Mouse (Mus musculus): Measurements from ENCODE around the gene Thap11.
"Not testable (repeated sequence)": the region's sequence is repeated elsewhere in the genome, so short reads cannot be mapped to it uniquely, and the experiment has no call there.

Gene Thap11

DNA sequence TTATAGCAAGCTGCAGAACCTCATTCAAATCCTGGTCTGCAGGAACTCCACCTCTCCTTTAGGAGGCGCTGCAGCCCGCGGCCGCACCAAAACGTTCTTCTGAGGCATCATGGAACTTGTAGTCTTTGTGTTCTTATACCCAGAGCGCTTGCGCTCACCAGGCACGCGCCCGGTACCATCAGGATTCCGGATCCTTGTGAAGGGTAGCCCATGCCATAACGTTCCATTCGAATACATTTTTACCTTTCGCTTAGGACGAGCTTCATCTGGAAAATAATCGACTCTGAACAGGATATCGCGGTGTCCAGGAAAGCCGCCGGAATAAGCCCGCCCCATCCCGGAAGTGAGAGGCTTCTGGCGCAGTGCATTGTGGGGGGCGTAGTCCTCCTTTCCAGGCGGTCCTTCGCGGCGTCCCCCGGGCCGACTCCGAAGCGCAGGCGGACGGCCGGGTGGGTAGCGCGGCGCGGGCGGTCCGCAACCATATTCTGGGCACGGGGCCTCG, at the start of gene Thap11:
Thap11 (plus strand) TSS at position 418 of the 502 bp plus-strand sequence.
- peak; percentile 90 for DNase-seq (ENCODE audit: low spot score)

DNA sequence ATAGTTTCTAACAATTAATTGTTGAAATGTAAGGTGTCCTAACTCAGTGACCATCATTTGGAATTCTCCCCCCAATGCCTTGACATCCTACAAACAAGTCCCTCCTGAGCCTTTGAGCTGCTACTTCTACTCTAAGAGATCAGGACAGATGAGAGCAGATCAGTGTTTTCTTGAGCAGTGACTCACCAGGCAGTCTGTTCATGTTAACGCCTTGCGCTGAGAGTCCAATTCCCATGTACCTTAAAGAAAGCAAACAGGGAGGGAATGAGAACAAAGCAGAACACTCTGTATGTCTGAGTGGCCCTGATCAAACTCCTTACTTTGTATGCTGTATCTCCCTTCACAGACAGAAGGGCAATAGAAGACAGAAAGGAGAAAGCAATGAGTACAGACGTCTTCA, 49.6 kb upstream of the Thap11 start:
- no peak for DNase-seq (ENCODE audit: low spot score)

DNA sequence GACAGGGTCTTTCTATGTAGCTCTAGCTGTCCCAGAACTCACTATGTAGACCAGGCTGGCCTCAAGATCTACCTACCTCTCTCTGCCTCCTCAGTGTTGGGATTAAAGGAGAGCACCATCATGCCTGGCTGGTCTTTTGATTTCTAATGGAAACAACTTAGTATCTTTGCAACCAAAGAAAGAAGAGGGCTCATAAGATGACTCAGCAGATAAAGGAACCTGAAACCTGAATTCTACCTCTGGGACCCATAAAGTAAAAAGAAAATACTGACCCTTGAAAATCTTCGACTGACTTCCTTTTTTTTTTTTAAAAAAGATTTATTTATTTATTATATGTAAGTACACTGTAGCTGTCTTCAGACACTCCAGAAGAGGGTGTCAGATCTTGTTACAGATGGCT, 49.0 kb upstream of the Thap11 start:
- DNase-seq (ENCODE audit: low spot score) = no peak

DNA sequence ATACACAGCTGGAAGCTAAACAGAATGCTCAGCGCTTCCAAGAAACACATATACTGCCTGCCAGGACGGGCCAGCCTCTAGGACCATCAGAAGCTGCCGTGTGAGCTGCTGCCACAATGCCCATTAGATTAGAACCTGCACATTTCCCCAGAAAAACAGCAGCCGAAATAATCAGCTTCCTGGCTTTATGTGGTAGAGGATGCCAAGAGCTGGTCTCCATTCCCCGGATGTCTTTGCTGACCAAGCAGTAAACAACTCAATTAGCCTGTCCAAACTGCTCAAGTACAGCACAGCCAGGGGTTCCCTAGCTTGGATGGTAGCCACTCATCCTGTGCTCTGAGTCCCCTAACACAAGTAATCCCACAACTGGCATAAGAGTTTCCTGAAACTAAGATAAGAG, 47.2 kb upstream of the Thap11 start:
- DNase-seq (ENCODE audit: low spot score) = no peak

DNA sequence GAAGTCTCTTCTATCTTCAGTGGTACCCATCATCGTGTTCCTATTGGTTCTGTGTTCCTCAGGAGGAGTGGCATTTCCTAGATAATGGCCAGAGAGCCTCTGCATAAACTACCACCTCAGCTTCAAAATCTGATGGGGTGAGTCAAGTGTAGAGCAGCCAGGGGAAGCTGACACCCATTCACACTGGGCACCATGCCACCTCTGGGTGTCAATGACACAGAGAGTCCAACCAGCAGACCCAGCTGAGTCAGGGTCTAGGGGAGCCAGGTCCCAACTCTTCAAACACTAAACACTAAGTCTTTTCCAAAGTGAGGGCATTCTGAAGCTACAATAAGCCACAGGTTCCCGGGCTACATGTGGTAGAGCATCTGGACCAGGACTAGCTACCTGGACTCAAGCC, 46.5 kb upstream of the Thap11 start:
- DNase-seq (ENCODE audit: low spot score) = no peak

DNA sequence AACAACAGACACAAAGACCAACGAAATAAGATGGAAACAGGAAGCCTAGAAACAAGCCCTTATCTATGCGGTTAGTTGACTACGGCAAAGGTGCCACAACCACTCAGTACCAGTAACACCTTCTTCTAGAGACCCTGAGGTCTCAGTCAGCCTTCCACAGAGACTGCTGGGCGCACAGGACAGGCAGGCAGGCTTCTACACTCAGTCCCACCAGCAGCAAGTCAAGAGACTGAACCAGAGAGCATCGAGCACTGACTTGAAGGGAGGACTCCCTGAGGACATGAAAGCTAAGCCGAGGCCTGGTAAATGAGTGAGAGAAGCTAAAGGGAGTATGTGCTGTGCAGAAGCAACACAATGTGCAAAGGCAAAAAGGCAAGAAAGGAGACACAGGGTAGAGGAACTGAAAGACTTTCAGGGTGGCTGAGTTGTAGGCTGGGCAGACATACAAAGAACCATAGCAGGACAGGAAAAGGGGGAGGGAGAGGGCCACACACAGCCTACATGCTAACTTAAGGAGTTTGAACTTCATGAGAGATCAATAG, 44.6 kb upstream of the Thap11 start:
- no peak for DNase-seq (ENCODE audit: low spot score)

DNA sequence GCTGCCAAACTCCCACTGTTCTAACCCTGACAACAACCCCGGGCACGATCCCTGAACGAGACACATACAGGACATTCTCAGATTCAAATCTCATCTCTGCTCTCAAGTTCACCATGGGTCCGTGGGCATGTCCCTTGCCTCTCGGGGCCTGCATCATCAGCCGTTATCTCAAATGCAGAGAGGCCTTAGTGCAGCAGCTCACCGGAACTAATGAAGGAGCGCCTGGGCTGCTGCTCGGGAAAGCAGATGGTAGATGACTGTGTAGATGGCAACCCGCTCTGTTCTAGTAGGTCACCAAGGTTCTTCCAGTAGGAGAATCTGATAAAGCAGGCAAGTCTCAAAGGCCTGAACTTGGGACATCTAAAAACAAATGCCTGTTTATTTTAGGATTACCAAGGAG, 43.9 kb upstream of the Thap11 start:
- DNase-seq (ENCODE audit: low spot score) = no peak

DNA sequence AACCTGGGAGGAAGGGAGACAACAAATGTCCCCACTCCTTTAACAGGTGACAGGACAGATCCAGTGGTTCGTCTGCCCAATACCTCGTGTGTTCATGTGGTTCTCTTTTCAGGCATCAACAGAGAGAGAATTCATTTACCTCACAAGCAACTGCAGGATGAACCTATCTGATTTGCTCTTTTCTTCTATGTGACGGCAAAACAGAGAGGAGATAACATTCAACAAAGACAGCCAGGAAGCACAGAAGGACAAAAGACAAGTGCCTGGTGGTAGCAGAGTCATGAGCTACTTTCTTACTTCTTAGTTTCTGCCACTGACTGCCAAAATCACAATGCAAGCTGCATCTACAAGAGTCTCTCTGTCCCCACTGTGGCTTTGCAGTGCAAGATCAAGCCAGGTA, 43.4 kb upstream of the Thap11 start:
- no peak for DNase-seq (ENCODE audit: low spot score)

DNA sequence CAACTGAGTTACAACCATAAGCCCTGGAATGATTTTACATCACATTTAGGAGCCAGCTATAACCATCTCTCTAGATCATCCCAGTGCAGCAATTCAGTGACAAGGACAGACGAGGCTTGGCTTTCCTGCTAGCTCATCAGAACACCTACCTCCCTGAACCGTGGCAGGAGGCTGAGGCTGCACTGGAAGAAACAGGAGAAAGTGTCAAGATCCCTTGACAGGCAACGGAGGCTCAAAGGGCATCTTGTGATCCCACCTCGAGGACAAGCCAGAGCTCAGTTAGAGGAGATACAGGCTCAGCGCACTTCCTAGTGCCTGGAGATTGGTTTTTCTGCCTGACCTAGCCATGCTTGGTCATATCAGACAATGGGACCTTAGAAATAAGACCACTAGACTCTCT, 42.4 kb upstream of the Thap11 start:
- no peak for DNase-seq (ENCODE audit: low spot score)

DNA sequence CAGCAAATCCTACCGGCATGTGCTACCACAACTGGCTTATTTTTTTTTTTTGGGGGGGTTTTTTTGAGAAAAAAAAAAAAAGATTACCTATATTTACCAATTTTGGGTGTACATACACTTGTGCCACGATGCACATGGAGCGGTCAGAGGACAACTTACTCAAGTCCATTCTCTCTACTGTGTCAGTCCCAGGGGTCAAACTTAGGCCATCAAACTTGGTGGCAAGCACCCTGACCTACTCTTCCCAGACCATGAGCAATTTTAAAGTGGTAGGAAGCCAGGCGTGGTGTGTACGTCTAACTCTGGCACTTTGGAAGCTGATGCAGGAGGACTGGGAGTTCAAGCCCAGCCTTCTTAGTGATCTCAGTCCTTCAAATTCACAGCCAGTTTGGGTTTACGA, 41.7 kb upstream of the Thap11 start:
- no peak for DNase-seq (ENCODE audit: low spot score)

DNA sequence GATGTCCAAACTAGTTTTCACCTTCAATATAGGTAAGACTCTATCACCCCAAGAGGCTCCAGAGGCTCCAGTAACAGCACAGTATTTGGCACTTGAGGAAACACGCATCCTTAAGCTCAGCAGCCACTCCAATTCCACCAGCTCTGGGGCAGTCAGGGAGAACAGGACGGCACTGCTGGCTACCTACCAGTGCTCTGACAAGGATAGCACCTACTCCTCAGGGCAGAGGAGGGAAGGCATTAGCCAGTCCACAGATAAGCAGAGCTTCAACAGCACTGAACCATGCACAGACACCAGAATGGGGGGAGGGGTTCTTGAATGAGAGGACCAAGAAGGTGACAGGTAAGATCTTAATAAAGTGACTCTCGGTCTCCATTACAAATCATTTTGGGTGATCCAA, 35.3 kb upstream of the Thap11 start:
- no peak for DNase-seq (ENCODE audit: low spot score)

DNA sequence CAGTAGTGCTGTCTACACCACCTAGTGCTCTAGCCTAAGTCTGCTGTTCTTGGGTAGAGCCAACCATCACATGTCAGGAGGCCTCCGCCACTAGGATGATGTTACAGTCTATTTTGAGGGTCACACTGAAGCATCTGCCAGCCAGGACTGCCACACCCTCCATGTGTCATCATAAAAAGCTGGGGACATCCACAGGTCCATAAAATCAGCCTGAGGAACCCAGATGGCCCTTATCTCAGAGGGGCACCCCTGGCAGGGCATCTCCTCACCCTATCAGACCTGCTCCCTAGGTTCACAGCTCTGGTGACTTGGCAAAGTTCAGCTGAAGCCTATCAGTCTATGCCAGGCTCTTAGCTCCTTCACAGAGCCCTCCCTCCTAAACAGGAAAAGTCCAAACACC, 34.0 kb upstream of the Thap11 start:
- DNase-seq (ENCODE audit: low spot score) = no peak

DNA sequence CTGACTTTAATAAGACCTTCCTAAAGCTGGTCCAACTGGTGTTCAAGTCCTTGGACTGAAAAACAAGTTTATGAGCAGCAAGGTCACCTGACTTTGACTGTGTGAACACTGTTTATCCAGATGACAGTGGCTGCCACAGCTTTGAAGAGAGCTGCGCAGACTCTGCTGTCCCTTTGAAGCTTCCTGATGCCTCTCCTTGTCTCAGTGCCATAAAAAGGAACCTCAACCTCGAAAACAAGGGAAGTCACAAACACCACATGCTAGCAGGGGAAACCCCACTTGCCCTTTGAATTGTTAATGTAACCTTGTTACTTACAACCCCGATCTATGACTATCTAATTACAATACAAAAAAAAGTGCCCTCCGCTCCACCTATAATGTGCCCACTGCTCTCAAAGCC, 29.4 kb upstream of the Thap11 start:
- no peak for DNase-seq (ENCODE audit: low spot score)

DNA sequence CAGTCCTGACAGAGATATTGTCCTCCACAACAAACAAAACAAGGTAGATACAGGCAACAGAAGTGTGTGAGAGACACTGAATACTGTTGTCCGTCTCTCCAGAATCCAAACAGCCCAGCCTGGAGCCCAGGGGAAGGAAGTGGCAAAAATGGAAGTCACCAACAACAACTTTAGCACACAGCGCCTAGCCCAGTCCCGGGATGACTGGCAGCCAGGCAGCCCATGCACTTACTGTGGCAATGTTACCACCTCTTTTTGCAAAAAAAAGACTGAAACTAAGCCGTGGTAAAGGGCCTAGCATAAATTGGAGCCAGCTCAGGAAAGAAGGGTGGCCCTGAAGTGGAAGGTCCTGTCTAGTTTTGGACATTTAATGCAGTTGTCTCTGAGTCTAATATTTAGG, 28.6 kb upstream of the Thap11 start:
- DNase-seq (ENCODE audit: low spot score) = no peak

DNA sequence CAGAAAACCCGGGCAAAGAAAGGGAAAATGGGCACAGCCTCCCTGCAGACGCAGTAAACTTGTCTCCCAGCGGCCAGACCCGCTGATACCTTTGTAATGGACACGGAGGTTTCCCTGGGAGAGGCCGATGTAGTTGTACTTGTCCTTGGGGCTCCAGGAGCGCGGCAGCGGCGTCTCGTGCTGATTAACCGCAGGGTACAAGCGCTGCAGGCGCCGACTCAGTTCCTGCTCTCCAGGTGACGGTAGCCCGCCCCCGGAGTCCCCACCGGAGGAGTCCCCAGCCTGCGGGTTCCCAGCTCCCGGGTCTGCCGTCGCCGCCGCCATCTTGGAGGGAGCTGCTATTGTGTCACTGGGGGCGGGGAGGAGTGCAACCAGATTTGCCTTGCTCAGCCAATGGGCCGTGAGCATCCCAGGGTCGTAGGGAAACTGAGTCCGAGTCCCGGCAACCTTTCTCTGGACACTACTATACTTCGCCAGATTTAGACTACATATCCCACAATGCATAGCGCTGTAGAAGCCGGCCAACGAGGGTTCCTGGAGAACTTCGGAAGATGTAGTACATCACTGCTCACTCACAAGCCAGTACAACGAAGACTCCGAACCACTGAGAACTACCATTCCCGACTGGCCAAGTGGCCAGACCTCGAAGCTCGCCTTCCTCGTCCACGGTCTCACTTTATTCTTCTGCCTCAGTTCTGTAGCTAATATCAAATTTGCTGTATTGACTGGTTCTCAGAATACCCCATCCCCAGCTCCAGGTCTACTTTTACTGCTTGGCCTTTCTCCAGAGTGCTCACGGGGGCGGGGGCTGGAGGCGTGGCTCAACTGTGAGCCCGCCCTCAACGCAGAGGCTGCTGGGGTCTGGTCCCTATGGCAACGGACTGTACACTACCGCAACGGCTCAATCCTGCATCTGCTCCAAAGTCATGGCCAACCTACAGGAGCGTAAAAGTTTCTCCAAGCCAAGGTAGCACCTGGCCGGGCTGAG, 27.8 kb upstream of the Thap11 start, which contains the start of the genes Ranbp10 and Tsnaxip1:
Ranbp10 (minus strand) TSS at position 490 of the 988 bp plus-strand sequence.
Tsnaxip1 (plus strand) TSS at position 871 of the 988 bp plus-strand sequence.
- peak; percentile 98 for DNase-seq (ENCODE audit: low spot score)

DNA sequence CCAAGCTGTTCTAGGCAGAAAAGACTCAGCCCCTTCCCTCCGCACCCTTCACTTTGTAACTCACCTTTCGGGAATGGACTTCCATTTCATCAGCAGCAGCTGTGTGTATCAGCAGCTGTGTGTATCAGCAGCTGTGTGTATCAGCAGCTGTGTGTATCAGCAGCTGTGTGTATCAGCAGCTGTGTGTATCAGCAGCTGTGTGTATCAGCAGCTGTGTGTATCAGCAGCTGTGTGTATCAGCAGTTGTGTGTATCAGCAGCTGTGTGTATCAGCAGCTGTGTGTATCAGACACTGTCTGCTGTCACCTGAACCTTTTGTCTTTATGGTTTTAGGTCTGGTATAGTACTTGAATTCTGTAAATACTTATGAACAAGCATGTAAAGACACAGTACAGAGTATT, 21.2 kb upstream of the Thap11 start:
- DNase-seq (ENCODE audit: low spot score) = not testable (repeated sequence)

DNA sequence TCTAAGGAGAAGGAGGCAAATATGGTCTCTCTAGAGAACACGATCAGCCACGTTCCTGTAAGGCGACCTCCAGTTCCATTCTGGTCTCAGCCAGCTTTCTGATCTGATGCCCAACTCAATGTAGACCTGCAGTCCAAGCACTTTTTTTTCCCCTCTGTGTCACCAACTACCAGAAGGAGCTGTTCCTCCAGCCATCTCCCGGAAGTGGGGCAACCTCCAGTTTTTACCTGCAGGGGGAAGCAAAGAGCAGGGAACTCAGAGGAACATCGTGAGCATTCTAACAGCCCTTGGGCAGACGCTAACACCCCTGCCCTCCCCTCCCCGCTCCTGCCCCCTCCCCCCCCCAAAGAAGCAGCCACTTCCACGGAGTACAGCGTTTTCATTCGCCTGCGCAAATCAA, 19.6 kb upstream of the Thap11 start:
- DNase-seq (ENCODE audit: low spot score) = peak; percentile 70

DNA sequence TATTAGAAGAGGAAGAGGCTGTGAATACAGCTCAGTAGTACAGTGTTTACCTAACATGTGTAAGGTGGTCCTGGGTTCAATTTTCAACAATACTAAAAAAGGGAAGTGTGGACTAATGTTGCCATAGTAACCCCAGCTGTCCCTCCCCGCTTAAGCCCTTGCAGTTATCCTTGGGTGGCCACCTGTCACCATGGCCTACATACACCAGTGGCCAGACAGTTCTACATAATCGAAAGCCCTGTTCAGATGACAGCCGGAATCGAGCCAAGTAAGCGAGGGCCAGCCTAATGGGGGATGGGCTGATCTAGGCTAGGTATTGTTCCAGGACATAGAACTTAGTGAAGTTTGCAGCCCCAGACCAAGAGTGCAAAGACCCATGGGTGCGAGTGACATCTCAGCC, 17.9 kb upstream of the Thap11 start:
- no peak for DNase-seq (ENCODE audit: low spot score)

DNA sequence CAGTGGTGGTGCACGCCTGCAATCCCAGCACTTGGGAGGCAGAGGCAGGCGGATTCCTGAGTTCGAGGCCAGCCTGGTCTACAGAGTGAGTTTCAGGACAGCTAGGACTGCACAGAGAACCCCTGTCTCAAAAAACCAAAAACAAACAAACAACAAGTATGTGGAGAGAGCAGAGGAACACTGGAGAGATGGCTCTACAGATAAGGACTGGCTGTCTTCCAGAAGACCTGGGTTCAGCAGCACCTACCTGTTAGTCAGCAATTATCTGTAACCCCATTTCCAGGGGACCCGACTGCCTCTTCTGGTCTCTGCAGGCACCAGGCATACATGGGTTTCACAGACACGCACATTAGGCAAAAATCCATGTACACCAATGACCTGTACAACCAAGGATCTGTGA, 15.7 kb upstream of the Thap11 start:
- DNase-seq (ENCODE audit: low spot score) = no peak

DNA sequence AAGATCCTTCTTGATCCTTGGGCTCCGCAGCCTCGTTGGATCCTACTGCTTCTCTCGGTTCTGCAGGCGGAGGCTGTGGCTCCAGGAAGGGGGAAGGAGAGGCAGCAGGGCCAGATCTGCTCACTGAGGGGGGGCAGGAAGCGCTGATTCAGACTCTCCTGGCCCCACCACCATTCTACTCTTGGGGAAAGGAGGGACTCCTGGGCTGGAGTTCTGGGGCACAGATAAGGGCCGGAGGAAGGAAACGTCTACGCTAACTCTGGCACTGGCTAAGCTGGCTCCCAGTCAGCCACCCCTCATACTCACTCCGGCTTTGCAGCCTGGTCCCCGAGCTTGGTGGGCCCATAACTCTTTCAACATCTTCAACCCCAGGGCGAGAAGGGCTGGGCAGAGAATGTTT, 8.3 kb upstream of the Thap11 start:
- no peak for DNase-seq (ENCODE audit: low spot score)

DNA sequence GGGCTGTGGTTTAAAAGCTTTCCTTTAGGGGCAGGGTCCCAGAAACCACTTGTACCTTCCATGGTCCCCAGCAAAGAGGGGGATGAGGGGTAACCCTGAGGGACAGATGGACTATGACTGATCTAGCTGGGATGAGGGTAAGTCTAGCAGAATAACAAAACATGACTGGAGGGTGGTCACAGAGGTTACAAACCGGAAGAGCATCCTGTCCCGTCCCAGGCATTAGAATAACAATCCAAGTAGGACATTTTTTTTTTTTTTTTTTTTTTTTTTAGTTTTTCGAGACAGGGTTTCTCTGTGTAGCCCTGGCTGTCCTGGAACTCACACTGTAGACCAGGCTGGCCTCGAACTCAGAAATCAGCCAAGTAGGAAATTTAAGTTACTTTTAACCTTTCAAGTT, 4.9 kb upstream of the Thap11 start:
- no peak for DNase-seq (ENCODE audit: low spot score)

DNA sequence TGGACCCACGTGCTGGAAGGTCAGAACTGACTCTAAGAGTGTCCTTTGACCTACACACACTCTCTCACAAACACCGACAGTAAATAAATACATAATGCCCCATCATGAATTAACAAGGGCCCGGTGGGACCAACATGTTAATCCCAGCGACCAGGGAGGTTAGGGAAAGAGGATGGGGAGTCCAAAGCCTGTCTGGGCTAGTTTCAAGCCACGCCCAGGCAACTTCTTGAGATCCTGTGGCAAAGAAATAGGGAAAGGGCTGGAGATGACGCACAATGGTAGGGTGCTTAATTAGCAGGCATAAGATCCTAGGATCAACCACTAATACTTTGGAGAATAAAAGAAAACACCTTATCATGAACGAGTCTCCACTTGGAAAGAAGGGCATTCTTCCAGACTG, 4.3 kb upstream of the Thap11 start:
- no peak for DNase-seq (ENCODE audit: low spot score)

DNA sequence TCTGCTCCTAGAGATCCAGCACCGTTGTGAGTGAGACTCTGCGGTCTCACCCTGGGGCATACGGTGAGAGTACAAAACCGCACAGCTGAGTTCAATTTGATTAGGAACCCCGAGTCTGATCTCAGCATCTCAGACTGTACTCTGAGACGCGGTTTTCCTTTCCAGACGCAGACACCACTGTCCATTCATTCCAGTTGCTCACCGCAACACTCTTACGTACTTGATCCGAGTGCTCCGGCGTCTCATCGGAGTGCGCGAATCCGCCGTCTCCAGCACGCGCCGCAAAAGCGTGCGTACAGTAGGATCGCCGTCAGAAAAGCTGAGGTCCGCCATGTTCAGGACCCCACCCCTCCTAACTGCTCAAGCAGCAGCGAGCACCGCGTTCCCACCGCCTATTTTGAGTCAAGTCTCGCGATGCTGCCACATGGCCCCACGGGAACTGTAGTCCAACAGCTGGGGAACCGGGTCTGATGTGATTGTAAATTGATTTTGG, 3.2 kb upstream of the Thap11 start:
- peak; percentile 91 for DNase-seq (ENCODE audit: low spot score)

Data from layer of hippocampus, adult 11-12 months (tissue).